Mouse (Mus musculus) liver, embryonic 14 days (tissue): Measurements from ENCODE around the gene Ints14. TPM values are rescaled to one million over a fixed set of nuclear protein-coding genes. Genes with fewer than 3 reads are reported as not detected.

ENCODE experiments used
- polyA plus RNA-seq: library from polyadenylated mRNA; depleted of rRNA; stranded (reverse); fragments of >200 nt; gene quantifications from 2 replicates; pipeline ENCODE4 v1.2.3, GENCODE M21; 2012; rRNA removed

Gene Ints14
- polyA plus RNA-seq, result 14.2 and 17.2 TPM in 2 replicates

DNA sequence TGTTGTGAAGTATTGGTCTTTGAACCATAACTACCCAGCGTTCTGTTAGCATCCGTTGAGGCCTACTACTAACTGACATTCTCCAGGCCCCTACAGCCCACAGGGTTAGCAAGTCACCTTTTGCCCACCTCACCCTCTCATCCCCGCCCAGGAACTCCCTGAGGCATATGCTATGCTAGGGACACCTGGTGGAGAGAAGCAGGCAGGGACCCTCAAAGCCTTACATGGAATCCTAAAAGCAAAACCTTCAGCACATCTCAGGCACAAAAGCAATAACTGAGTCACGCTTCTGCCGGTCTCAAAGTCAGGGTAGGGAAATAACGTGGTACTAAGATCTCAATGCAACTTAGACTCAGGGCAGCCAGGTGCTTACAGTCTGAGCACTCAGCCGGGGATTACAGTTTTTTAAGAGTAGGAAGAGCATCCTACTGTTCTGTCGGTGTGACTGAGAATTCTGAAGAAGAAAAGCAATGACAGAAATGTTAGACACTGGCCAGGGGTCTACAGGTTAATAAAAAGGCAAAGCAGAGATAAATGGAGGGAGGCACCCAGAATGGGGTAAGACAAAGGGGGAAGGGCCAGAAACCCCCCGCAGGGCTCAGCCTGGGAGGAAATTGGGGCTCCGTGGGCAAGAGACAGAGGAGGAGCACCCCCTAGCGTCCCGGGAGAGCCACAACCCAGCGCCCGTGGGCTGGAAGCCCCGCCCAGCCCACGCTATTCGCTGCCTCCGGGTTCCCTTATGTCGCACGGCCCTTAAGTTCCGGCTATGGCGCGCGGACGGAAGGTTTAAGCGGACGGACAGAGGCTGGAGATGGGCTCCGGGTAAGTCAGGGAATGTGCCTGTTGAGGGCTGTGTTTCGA is at the start of gene Ints14:
TSS of gene Ints14 (plus strand) at position 789 of the 861 bp plus-strand sequence.

DNA sequence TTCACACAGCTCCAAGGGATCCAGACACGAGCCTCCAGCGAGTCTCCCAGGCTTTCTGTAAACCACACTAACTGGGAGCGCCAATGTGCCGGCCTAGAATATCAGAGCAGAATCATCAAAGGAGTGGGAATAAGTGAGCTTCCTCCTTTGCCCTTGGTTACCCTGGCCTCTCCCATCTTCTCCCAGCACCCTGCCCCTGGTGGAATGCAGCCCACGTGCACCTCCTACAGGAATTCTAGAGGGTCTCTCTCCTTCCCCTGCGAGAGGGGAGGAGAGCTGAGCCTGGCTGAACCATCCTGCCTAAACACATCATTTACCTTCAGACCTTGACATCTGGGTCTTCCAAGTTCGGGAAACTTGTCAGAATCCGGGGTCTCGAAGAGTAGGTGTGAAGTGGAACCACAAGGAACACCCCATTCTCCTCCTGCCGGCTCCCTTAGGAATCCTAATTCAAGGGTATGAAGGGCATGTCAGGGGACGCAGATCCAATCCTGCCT is 9.5 kb upstream of the Ints14 start, which contains the start of gene Slc24a1:
TSS of gene Slc24a1 (minus strand) at position 447 of the 497 bp plus-strand sequence.

DNA sequence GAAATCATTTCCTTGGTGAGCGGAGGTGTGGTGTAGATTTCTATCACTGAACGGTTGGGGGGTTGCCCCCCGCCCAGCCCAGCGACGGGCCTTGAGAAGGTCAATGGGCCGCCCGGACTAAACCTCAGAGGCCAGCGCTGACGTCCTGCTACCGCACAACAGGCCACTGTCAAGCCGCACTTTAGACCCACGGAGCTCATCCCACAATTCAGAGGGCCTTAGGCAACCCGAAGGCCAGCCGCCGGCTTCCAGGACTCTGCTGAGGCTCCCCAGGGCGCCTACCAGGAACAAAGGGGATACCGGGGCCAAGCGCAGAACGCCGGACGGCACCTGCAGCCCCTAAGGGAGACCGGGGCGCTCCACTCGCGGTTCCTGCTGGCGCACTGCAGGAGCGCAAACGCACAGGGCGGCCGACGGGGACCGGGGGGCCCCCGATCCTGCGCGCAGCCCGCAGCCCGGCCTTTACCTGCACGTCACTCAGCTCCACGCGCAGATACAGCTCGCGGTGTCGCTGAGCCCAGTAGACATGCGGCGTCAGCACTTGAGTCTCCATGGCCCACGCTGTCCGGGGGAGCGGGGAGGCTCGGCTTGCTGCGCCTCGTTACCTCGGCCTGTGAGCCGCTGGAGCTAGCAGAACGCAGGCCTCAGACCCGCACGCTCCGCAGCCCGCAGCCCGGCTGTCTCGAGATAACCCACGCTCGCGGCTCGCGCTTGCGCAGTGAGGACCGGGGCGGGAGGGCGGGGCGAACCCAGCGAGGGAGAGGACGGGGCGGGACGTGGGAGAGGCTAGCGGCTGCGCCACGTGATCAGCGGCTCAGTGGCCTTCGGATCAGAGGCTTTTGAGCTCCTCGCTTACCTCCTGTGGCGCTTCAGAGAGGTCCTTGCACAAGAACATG is 60.5 kb downstream of the Ints14 start, which contains the start of gene Hacd3:
TSS of gene Hacd3 (minus strand) at position 703 of the 896 bp plus-strand sequence.

DNA sequence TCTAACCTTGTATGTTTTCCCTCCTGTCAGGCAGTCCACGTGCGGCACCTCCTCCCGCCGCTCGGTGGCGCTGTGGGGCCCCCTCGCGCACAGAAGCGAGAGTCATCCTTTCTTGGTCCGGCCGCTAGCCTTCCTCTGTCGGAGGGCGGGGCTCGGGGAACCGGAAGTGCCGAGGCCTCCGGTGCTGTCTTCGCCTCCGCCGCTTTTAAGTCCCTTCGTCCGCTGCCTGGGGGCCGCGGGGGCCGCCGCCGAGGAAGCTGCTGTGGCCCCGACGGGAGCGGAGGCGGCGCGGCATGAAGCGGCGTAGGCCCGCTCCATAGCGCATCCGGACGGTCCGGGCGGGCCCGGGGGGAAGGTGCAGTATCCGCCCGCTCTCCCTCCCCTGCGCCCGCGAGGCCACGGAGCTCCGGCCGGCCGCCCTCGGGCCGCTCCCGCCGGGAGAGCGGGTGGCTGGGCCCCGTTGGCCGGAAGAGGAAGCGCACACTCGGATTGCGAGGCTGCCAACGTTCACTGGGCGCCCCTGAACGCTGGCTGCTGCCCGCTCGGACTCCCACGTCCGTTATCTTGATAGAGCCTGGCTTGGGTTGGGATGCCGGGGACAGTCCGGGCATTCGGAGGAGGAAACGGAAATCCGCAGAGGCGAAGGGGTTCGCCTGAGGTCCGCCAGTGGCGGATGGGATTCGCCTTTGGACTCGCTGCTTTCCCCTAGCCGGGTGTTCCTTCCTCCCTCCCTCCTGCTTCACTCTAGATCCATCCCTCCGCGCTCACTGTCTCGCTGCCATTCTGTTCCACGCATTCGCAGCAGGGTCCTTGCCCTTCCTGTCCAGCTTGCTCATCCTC is 71.8 kb downstream of the Ints14 start, which contains the start of gene Dpp8:
TSS of gene Dpp8 (plus strand) at position 146 of the 840 bp plus-strand sequence.

Other genes with a start within 250 kb of the Ints14 start
- 95.9 and 101 TPM in 2 replicates for gene Rab11a, start 223.1 kb upstream of the Ints14 start, polyA plus RNA-seq
- 34.4 and 40.4 TPM in 2 replicates for gene Dennd4a, start 149.6 kb upstream of the Ints14 start, polyA plus RNA-seq
- 0.03 TPM in 2 replicates for gene Slc24a1, start 9.3 kb upstream of the Ints14 start, polyA plus RNA-seq
- gene Hacd3, start 60.8 kb downstream of the Ints14 start, polyA plus RNA-seq, result 22.8 and 27.1 TPM in 2 replicates
- 16.6 and 21.3 TPM in 2 replicates for gene Dpp8, start 71.5 kb downstream of the Ints14 start, polyA plus RNA-seq
- gene Igdcc4, start 140.6 kb downstream of the Ints14 start, polyA plus RNA-seq, result 4.3 and 4.6 TPM in 2 replicates
- 0.07 and 0.08 TPM in 2 replicates for gene Igdcc3, start 180.3 kb downstream of the Ints14 start, polyA plus RNA-seq
- 4.0 and 5.9 TPM in 2 replicates for gene Parp16, start 234.4 kb downstream of the Ints14 start, polyA plus RNA-seq